8 mouse cellular contexts compared by ENCODE assay signal in genomic region chr5:34235898-34236420, GRCm38 (mm10). TPM values are rescaled to one million over a fixed set of nuclear protein-coding genes. Genes with fewer than 3 reads are reported as not detected.
DNase-seq lines count a peak whose midpoint lies in the region; ATAC-seq and TF ChIP-seq lines count a peak whose summit lies in the region.

No protein-coding gene starts in this region.

- H3K9ac ChIP-seq in liver, embryonic 12.5 days, result no peak overlapping the region
- no peak overlapping the region for H3K9ac ChIP-seq in liver, adult 2 months (ENCODE audit: low read depth, low read length)

- TF ChIP-seq POLR2A in liver, adult 2 months (IDR thresholded peaks at IDR 0.05; ENCODE audit: extremely low read depth, insufficient read depth, low read length), result no peak
- no peak for TF ChIP-seq POLR2A in spleen, adult 2 months (IDR thresholded peaks at IDR 0.05; ENCODE audit: low read depth, low read length)

- no peaks in the 10 kb centered on the region for H3K79me2 ChIP-seq in liver, adult 2 months (ENCODE audit: control insufficient read depth, insufficient read depth, low read length)

- ATAC-seq in liver, embryonic 12.5 days, result no peak

- 0 out of 2 replicates have a peak, but pooled peaks cover 7% of the 10 kb centered on the region for H3K27me3 ChIP-seq in liver, embryonic 12.5 days (replicated peaks)
- no peaks in the 10 kb centered on the region for H3K27me3 ChIP-seq in liver, adult 2 months (ENCODE audit: control insufficient read depth, insufficient read depth, low read length)
- no peaks in the 10 kb centered on the region for H3K27me3 ChIP-seq in spleen, adult 2 months (ENCODE audit: control insufficient read depth, insufficient read depth, low read length)

- no peaks in the 10 kb centered on the region for H3K4me1 ChIP-seq in liver, embryonic 12.5 days
- H3K4me1 ChIP-seq in liver, adult 2 months (ENCODE audit: control insufficient read depth, insufficient read depth, low read length), result no peaks in the 10 kb centered on the region
- H3K4me1 ChIP-seq in spleen, adult 2 months (ENCODE audit: control insufficient read depth, insufficient read depth, insufficient read length), result peaks cover 28% of the 10 kb centered on the region

- peak; percentile 98 for TF ChIP-seq CTCF in liver, adult 2 months (IDR thresholded peaks at IDR 0.05; ENCODE audit: low read depth, low read length)
- peak; percentile 96 for TF ChIP-seq CTCF in spleen, adult 2 months (IDR thresholded peaks at IDR 0.05; ENCODE audit: extremely low read depth, insufficient read depth, insufficient read length, insufficient replicate concordance)

- no peaks in the 10 kb centered on the region for H3K36me3 ChIP-seq in liver, embryonic 12.5 days
- H3K36me3 ChIP-seq in liver, adult 2 months (ENCODE audit: control insufficient read depth, insufficient read depth, low read length), result no peaks in the 10 kb centered on the region
- H3K36me3 ChIP-seq in spleen, adult 2 months (ENCODE audit: control insufficient read depth, insufficient read depth, low read length), result no peaks in the 10 kb centered on the region

- 42% methylated on average over 10 of the region's 10 CpGs for WGBS in liver, embryonic 12.5 days (ENCODE audit: insufficient replicate concordance)
- 51% methylated on average over 10 of the region's 10 CpGs for WGBS in liver, adult 2 months
- 58% methylated on average over 10 of the region's 10 CpGs for WGBS in spleen, adult 2 months

- no peak overlapping the region for H3K4me3 ChIP-seq in liver, embryonic 12.5 days
- no peak overlapping the region for H3K4me3 ChIP-seq in liver, adult 2 months (ENCODE audit: insufficient read depth, low read depth, low read length)
- no peak overlapping the region for H3K4me3 ChIP-seq in spleen, adult 2 months (ENCODE audit: extremely low read depth, insufficient read depth, insufficient read length)

- H3K27ac ChIP-seq in liver, embryonic 12.5 days, result no peak overlapping the region
- no peak overlapping the region for H3K27ac ChIP-seq in liver, adult 2 months (replicated peaks; ENCODE audit: insufficient read depth, low read depth, low read length)
- H3K27ac ChIP-seq in spleen, adult 2 months (ENCODE audit: insufficient read depth, low read length), result no peak overlapping the region

- H3K9me3 ChIP-seq in liver, embryonic 12.5 days (replicated peaks), result no peaks in the 10 kb centered on the region

- DNase-seq in adrenal gland, adult 18-20 months (ENCODE audit: low spot score in 2 of 2), result peak; percentile 43 to 47
- DNase-seq in adrenal gland, adult 8-10 months, result no peak
- DNase-seq in liver, result peak; percentile 63
- DNase-seq in c-Kit-positive CD71-negative TER-119-negative erythroid progenitor cells, embryonic 14.5 days (ENCODE audit: low read depth), result peak; percentile 41
- DNase-seq in liver, adult 2 months (ENCODE audit: extremely low read depth, low read depth, low spot score), result peak; percentile 14
- DNase-seq in spleen, adult 2 months (ENCODE audit: low read depth in 1 of 2, low spot score in 2 of 2), result peak; percentile 36 to 55
- no peak for DNase-seq in frontal cortex, postnatal 14 days (ENCODE audit: low spot score in 2 of 2)

- no peak overlapping the region for H3K4me2 ChIP-seq in liver, embryonic 12.5 days

RNA-seq across cellular contexts. Expression of gene Mxd4, which starts 48.4 kb away (rescaled TPM):
- total RNA-seq in adrenal gland, adult 18-20 months (2021), result 100 to 1,000 TPM; 108 to 114 TPM
- 100 to 1,000 TPM; 118 to 131 (median 125) TPM for total RNA-seq in adrenal gland, adult 8-10 months (2022)
- 5.4 and 5.5 TPM in 2 replicates for polyA plus RNA-seq in liver, embryonic 12.5 days (2016; fragmentation: Nextera tagmentation; extraction: Ambion mirVana)
- total RNA-seq in liver, adult 2 months (2014; rRNA removed), result 43.6 and 53.5 TPM in 2 replicates
- 111 and 125 TPM in 2 replicates for polyA plus RNA-seq in liver, adult 2 months (2012; rRNA removed)
- polyA plus RNA-seq in spleen, adult 2 months (2012; rRNA removed), result 147 and 188 TPM in 2 replicates

RNA-seq across cellular contexts. Expression of gene Zfyve28, which starts 52.3 kb away (rescaled TPM):
- 1 to 10 TPM in 1 of 2 experiments, under 1 TPM in 1; 0.53 to 1.0 TPM for total RNA-seq in adrenal gland, adult 18-20 months (2021)
- total RNA-seq in adrenal gland, adult 8-10 months (2022), result 1 to 10 TPM in 2 of 4 experiments, under 1 TPM in 2; 0.52 to 2.1 (median 1.1) TPM
- 0.16 TPM in 1 of 2 replicates, not detected in the other for polyA plus RNA-seq in liver, embryonic 12.5 days (2016; fragmentation: Nextera tagmentation; extraction: Ambion mirVana)
- 0.07 TPM in 1 of 2 replicates, not detected in the other for total RNA-seq in liver, adult 2 months (2014; rRNA removed)
- polyA plus RNA-seq in liver, adult 2 months (2012; rRNA removed), result 0.15 TPM in 1 of 2 replicates, not detected in the other
- polyA plus RNA-seq in spleen, adult 2 months (2012; rRNA removed), result 3.8 and 7.5 TPM in 2 replicates

RNA-seq across cellular contexts. Expression of gene Cfap99, which starts 52.4 kb away (rescaled TPM):
- total RNA-seq in adrenal gland, adult 18-20 months (2021), result not detected
- under 1 TPM in 1 of 4 experiments, not detected in 3; 0.19 TPM for total RNA-seq in adrenal gland, adult 8-10 months (2022)
- polyA plus RNA-seq in liver, embryonic 12.5 days (2016; fragmentation: Nextera tagmentation; extraction: Ambion mirVana), result not detected in 2 replicates
- not detected in 2 replicates for total RNA-seq in liver, adult 2 months (2014; rRNA removed)
- polyA plus RNA-seq in liver, adult 2 months (2012; rRNA removed), result not detected in 2 replicates
- polyA plus RNA-seq in spleen, adult 2 months (2012; rRNA removed), result 0.04 TPM in 2 replicates

Comparison
In these comparisons a context has a peak if more than half of its experiments do, and no peak if none do; other contexts are left out.
1. DNase-seq: peak in adrenal gland, adult 18-20 months (2 of 2), liver (single experiment), c-Kit-positive CD71-negative TER-119-negative erythroid progenitor cells, embryonic 14.5 days (single experiment), liver, adult 2 months (single experiment) and spleen, adult 2 months (2 of 2); none in adrenal gland, adult 8-10 months (single experiment) and frontal cortex, postnatal 14 days (0 of 2).